Mouse (Mus musculus) Patski (cell line): ENCODE measurements at regions not wholly inside any gene's neighbourhood (a gene's known extent, or its start where the extent isn't known, plus 50 kb on each side); places are given as distances from the start of the nearest gene placed in this dataset.
"Not testable (repeated sequence)": the region's sequence is repeated elsewhere in the genome, so short reads cannot be mapped to it uniquely, and the experiment has no call there.

Experiments used
- ATAC-seq: fragments of 100-300 bp; one replicate; pipeline ENCODE4 v1.8.0; 2021
- CTCF ChIA-PET: fragments of 350-600 bp; sonication (Branson Sonifier 250); formaldehyde crosslinking; loops from one replicate; lab custom pipeline; 2022; ENCODE audit warnings: inconsistent platforms; lab: Charles Lee
- POLR2A ChIA-PET: fragments of 350-600 bp; sonication (Branson Sonifier 250); formaldehyde crosslinking; loops from one replicate; lab custom pipeline; 2022; ENCODE audit warnings: antibody characterized with exemption, inconsistent platforms; lab: Charles Lee
- DNase-seq: peaks from one replicate; pipeline ENCODE4 v3.0.0-alpha.2; 2011; ENCODE audit warnings: low read depth, low spot score
- H3K27me3 ChIP-seq: fragments of 371-371 bp; one replicate; pipeline ENCODE4 v1.5.1; 2021
- CTCF ChIP-seq: fragments of 100-300 bp; IDR thresholded peaks from one replicate; pipeline ENCODE4 v1.5.1; 2021
- in situ Hi-C: fragments of 300-500 bp; cut with MboI; formaldehyde crosslinking; loops from 3 replicates; pipeline ENCODE4 v1.11.1; 2018; ENCODE audit warnings: low pct_unique_long_range_greater_than_20kb, mixed read lengths

GRCm38 (mm10) chr13:31050160-31050788, 76.3 kb downstream of the Gm5447 start:
- POLR2A ChIA-PET, result no interaction called here

GRCm38 (mm10) chr13:31051586-31051985, 77.6 kb downstream of the Gm5447 start:
- POLR2A ChIA-PET, in situ Hi-C loops, H3K27me3 ChIP-seq, DNase-seq, ATAC-seq: not testable (repeated sequence)
- CTCF ChIA-PET, result interaction anchor here (1.6 kb wide), 1 partner anchor 58 kb away, joined by 4 read pairs; no protein-coding TSS in a partner anchor

More at GRCm38 (mm10) chr13:31050160-31050788, 76.3 kb downstream of the Gm5447 start:
- in situ Hi-C loops, result no loop called here
- TF ChIP-seq CTCF, result no peak
- CTCF ChIA-PET, result no interaction called here
- DNase-seq (no peak), ATAC-seq (no peak)
- peaks cover 12% of the 10 kb centered on the region for H3K27me3 ChIP-seq

DNA sequence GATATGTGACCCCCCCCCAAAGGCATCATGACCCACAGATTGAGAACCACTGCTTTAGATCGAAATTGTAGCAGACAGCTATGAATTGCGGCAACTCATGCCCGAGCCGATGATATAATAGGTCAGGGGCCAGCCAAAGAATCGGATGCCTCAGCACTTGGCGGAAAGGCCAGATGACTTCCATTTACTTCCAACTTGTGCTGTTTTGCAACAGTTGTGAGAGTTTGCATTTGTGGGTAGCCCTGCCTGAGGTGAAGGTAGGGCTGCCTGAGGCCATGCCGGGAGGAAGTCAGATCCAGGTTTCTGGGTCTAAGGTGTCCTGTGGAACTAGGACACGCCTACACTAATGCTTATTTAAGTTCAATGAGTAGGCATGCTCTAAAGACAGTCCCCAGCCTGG, 80.4 kb downstream of the Gm5447 start:
- POLR2A ChIA-PET, result no interaction called here

GRCm38 (mm10) chr13:31055376-31056083, 81.5 kb downstream of the Gm5447 start:
- POLR2A ChIA-PET, result no interaction called here
- ATAC-seq, result no peak
- CTCF ChIA-PET, result interaction anchor here (1.3 kb wide), 1 partner anchor 17 kb away, joined by 4 read pairs; no protein-coding TSS in a partner anchor
- H3K27me3 ChIP-seq, result peaks cover 12% of the 10 kb centered on the region
- in situ Hi-C loops, result no loop called here
- no peak for TF ChIP-seq CTCF
- peak; percentile 0 for DNase-seq

More for the DNA sequence above, 80.4 kb downstream of the Gm5447 start:
- CTCF ChIA-PET, result interaction anchor here (1.3 kb wide), 1 partner anchor 18 kb away, joined by 4 read pairs; no protein-coding TSS in a partner anchor
- in situ Hi-C loops, result no loop called here
- DNase-seq, result no peak
- TF ChIP-seq CTCF, result no peak
- H3K27me3 ChIP-seq, result peaks cover 11% of the 10 kb centered on the region
- ATAC-seq, result no peak

DNA sequence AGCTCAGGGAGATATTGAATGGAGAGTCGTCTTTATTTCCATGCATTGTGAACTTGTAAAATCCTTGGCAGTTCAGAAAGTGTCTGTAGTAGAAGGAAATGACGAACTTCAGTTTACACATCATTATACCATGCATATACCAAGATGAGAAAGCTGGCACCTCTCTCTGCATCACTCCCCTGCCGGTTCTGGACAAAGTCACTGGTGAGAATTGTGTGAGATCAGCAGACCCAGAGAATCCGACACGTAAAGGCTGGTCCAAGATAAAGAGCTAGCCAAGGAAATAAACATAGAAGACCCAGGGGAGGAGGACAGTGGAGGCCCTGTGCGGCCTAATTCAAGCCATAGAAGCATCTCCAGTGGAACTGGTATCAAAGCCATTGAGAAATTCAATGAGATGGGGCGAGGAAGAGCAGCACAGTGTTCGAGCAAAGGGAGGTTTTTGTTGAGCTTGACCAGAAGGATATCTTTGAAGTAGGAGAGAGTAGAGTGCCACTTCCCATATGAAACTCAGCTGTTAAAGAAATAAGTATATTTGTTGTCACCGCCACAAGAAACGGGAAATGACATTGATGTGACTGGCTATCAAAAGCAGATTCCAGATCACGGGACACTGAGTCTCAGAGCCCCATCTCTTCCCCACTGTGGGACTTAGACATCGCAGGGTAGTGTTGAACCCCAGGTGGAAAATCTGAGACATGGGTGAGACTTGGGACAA, 82.3 kb downstream of the Gm5447 start:
- in situ Hi-C loops, result no loop called here
- ChIA-PET POLR2A (no interaction called here), CTCF (no interaction called here)
- DNase-seq (no peak), ATAC-seq (no peak)
- peaks cover 9% of the 10 kb centered on the region for H3K27me3 ChIP-seq
- TF ChIP-seq CTCF, result no peak

- no peak for DNase-seq
- in situ Hi-C loops, result no loop called here
- ChIA-PET CTCF (no interaction called here), POLR2A (no interaction called here)
- H3K27me3 ChIP-seq, result peaks cover 12% of the 10 kb centered on the region
- no peak for ATAC-seq
- no peak for TF ChIP-seq CTCF
These were observed 87.0 kb downstream of the Gm5447 start for GRCm38 (mm10) chr13:31060916-31061431.

DNA sequence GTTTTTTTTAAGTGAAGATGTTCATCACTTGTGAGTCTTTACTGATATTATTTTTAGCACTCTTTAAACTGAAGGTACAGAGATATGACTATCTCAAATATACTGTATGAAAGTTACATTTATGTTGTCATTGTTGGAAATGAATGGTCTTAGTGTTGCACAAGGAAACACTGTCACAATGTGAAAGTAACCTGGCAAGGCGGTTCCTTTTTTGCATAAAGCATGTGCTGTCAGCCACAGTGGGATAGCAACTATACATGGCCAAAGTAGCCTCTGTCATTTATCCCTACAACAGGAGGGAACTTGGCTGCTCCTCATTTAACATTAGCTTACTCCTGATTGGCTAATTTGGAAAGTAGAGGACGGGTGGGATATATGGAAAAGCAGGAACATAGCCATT, 94.3 kb downstream of the Gm5447 start:
- no peak for DNase-seq
- POLR2A ChIA-PET, result no interaction called here
- TF ChIP-seq CTCF, result no peak
- peaks cover 30% of the 10 kb centered on the region for H3K27me3 ChIP-seq
- no peak for ATAC-seq
- CTCF ChIA-PET, result no interaction called here
- in situ Hi-C loops, result no loop called here

DNA sequence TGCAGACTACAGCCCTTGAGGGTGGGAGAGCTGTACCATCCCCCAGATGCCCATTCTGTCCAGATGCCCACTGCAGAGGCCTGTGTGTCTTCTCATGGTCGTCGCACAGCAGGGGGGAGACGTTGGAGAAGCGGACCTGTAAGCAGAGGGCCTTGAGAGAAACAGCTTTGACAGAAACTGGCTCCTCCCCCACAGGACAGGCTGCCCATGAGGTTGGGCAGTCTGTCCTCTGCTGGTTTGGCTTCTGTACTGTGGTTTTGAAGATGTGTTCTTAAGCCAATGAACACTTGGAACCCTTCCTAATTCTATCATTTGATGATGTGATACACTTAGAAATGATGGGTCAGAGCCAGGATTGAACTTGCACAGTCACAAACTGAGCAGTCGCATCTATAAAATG, 102.5 kb downstream of the Gm5447 start:
- TF ChIP-seq CTCF, result no peak
- peaks cover 28% of the 10 kb centered on the region for H3K27me3 ChIP-seq
- DNase-seq (no peak), ATAC-seq (no peak)
- ChIA-PET POLR2A (no interaction called here), CTCF (no interaction called here)
- in situ Hi-C loops, result no loop called here

GRCm38 (mm10) chr13:31078751-31079150, 104.7 kb downstream of the Gm5447 start:
- H3K27me3 ChIP-seq, result peaks cover 37% of the 10 kb centered on the region
- POLR2A ChIA-PET, result interaction anchor here (0.7 kb wide), 1 partner anchor 19 kb away, joined by 3 read pairs; no protein-coding TSS in a partner anchor

DNA sequence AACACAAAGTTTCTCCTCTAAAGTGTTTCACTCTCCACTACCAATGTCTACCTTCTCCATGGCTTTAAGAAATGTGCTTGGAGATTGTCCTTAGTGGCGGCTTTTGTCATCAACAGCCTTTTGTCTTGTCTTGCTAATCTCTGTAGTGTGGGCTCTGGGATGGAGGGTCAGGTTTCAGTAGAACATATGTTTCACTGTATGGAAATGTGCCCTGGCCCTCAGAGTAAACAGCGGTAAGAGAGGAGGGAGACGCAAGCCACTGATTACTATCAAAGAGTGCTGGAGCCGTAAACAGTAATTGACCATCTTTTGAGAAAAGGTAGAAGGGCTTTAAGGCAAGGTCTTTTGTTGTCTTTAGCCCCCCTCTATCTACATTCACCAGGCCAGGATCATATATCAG, 106.2 kb downstream of the Gm5447 start:
- ATAC-seq, result no peak
- POLR2A ChIA-PET, result no interaction called here
- in situ Hi-C loops, result loop anchor here (5.0 kb wide), 3 partner anchors 127 to 582 kb away; no protein-coding TSS in a partner anchor
- CTCF ChIA-PET, result no interaction called here
- DNase-seq, result no peak
- TF ChIP-seq CTCF, result no peak
- peaks cover 35% of the 10 kb centered on the region for H3K27me3 ChIP-seq

More at GRCm38 (mm10) chr13:31078751-31079150, 104.7 kb downstream of the Gm5447 start:
- DNase-seq (no peak), ATAC-seq (no peak)
- in situ Hi-C loops, result no loop called here
- CTCF ChIA-PET, result no interaction called here
- TF ChIP-seq CTCF, result no peak
